Mouse (Mus musculus): Measurements from ENCODE around the gene Krt83.

- TF ChIP-seq CTCF (IDR thresholded peaks at IDR 0.05; ENCODE audit: borderline replicate concordance, control insufficient read depth, extremely low read depth, insufficient read depth, low read length, poor library complexity) (no peak), POLR2A (IDR thresholded peaks at IDR 0.05; ENCODE audit: control insufficient read depth, extremely low read depth, insufficient read depth, low read length, poor library complexity) (no peak)
Observed at GRCm38 (mm10) chr15:101519792-101520191, 28.5 kb upstream of the Krt83 start.

Data from thymus, adult 2 months (tissue).